Mouse (Mus musculus): Measurements from ENCODE around the gene Polr3h.

DNA sequence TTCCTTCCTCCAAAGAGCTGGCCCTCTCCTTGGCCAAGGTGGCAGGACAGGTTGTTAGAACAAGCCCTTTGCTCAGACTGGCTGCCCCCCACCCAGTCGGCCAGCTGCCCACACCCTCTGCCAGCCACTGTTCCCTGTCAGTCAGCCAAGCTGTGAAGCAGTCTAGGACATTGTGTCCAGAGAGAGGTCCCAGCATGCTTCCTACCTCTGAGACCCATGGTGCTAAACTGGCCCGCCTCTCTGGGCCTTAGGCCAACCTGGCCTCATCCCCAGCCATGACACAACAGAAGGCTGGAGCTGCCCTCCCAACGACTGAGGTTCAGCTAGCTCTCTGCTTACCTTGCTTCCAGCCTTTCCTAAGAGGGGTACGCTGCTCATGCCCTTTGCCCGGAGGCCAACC lies 86.4 kb downstream of the Polr3h start:
- TF ChIP-seq CTCF (IDR thresholded peaks at IDR 0.05; ENCODE audit: control insufficient read depth, insufficient read depth, low read length) = no peak
- no peak for TF ChIP-seq POLR2A (IDR thresholded peaks at IDR 0.05; ENCODE audit: borderline replicate concordance, control insufficient read depth, low read depth, low read length)
